Mouse (Mus musculus) kidney, postnatal 4 days (tissue): Measurements from ENCODE around the gene Bri3bp.

Experiments
- DNase-seq, 2 experiments: peaks; one replicate each; pipeline ENCODE4 v3.0.0; 2021; ENCODE audit warnings: mixed read lengths in 2 of 2

Bri3bp gene

DNA sequence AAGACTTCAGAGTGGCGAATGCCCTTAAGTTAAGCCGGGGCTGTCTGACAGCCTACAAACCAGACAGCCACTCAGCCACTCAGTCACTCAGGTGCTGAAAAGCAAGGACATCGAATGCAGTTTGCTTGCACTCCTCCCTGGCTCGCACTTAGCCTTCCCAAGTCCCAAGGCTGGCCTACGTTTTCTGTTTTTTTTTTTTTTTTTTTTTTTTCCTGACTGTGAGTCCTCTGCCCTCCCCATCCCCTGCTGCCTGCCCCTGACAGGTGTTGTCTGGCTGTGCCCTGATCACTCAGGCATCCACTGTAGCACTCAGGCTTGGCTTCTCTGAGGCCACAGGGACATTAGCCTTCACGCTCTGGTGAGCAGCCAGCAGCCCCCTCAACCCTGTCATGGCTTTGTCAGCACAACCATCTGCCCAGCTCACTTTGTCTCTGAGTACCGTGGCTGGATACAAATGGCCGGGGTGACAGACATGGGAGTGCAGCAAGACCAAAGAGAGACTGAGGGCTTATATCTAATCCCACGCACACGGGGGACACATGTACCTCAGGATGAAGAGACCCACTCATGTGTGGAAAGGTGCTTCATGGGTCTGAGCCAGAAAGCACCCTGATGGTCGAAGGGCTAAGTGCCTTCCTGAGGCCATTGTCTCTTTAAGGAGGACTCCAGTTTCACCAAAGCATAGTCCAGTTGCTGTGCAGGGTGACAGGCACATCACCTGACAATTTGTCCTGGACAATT, 46.2 kb downstream of the Bri3bp start:
- DNase-seq, result peak; percentile 74 to 86

- DNase-seq, result peak; percentile 53 to 73
Measured at GRCm38 (mm10) chr5:125488116-125488455, 46.7 kb downstream of the Bri3bp start.

GRCm38 (mm10) chr5:125488953-125489352, 47.6 kb downstream of the Bri3bp start:
- peak in 1 of 2 experiments; percentile 24 for DNase-seq

DNA sequence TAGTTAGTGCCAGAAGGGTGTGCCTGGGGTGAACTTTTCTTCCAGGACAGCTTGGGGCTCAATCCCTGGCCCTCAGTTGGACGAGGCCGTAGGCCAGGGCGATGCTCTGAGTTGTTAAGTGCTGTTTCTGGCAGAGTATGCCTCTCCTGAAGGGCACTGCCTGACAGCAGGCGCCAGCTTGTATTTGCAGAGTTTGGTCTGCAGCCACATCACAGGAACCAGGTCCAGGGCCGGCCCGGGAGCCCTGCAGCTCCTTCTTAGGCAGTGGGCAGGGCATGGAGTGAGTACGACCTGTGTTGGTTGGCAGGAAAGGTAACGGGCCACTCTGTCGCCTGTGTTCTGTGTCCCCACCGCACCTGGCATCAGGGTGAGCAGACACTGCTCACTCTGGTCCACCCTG, 49.7 kb downstream of the Bri3bp start:
- no peak for DNase-seq

DNA sequence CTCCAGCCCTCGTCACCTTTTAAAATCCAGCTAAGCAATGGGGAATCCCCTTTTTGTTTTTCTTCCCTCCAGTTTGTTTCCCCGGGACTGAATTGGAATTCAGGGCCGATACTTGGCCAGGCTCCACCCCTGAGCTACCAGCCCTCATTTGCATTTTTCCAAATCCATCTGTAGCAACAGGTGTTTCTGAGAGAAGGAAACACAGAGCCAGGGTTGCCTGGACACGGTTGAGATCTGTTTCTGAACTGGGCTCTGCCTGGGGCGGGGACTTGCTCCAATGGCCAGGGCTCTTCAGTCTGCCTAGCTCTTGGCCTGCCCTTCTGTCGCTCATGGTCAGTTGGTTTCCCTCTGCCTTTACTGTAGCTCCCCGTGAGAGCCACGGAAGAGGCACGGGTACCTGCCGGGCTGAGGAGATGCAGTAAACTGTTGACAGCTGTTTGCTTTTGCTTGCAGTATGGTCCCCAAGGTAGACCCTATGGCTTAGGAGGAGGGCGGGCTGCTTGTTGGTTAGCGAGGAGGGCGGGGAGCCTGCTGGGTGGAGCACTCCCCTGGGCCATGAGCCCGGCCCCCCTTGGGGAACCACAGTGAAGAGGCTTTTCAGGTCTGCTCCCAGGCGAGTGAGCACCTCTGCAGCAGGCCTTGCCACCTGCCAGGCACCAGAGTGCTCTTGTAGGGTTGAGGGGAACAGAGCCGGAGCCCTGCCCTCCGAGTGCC, 51.2 kb downstream of the Bri3bp start:
- no peak for DNase-seq

DNA sequence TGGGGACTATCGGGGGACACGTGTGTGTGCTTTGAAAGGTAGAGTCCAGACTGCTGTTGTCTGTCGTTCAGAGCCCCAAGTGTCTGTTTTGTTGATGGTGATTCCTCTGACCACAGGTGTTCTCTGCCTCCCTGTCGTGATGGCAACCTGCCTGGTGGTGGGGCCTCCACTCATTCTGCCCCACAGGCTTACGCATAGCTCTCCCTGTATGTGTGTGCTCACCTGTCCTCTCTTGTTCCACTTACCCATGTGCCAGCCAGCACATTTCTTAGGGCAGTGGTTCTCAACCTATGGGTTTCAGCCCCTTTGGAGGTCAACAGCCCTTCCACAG, 51.7 kb downstream of the Bri3bp start:
- DNase-seq, result no peak

GRCm38 (mm10) chr5:125495655-125496054, 54.3 kb downstream of the Bri3bp start:
- DNase-seq, result no peak

GRCm38 (mm10) chr5:125497821-125498600, 56.6 kb downstream of the Bri3bp start:
- DNase-seq, result peak; percentile 78 to 84

GRCm38 (mm10) chr5:125501505-125501904, 60.1 kb downstream of the Bri3bp start:
- DNase-seq, result no peak

DNA sequence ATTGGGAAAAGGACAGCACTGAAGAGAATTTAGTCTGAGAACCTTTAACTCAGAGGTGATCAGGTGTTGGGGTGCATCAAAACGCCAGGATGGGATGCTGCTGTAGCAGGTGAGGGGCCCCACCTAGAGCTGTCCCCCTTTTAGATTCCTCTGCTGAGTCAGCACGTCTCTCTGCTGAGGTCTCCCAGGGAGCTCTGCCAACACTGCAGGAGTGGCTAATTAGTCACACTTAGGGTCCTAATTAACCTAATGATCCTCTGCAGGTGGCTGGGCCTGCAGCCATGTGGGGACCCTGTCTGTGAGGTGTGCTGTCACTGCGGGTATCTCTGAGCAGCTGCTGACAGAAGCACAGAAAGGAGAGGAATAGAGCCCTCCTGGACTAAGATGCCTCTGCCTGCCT, 60.8 kb downstream of the Bri3bp start:
- no peak for DNase-seq

DNA sequence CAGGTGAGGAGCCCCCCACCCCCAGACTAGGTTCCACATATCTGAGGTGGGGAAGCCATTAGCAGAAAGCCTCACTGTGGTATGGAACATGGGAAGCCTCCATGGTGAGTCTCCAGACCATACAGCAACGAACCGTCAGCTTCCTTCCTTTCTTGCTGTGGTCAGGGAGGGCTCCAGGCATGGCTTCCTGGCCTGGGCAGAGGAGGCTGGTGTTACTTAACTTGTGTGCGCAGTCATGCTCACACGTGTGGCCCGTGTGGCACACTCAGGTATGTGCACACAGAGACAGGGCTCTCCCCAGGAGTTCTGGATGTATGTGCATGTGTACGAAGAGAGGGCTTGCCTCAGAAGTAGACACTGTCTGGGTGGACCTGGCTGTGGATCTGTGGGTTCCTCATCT, 62.3 kb downstream of the Bri3bp start:
- no peak for DNase-seq

- DNase-seq, result peak; percentile 53 to 72
Measured at GRCm38 (mm10) chr5:125504692-125505091, 63.3 kb downstream of the Bri3bp start.

- DNase-seq, result peak in 1 of 2 experiments; percentile 37
Measured at GRCm38 (mm10) chr5:125505968-125506367, 64.6 kb downstream of the Bri3bp start.

DNA sequence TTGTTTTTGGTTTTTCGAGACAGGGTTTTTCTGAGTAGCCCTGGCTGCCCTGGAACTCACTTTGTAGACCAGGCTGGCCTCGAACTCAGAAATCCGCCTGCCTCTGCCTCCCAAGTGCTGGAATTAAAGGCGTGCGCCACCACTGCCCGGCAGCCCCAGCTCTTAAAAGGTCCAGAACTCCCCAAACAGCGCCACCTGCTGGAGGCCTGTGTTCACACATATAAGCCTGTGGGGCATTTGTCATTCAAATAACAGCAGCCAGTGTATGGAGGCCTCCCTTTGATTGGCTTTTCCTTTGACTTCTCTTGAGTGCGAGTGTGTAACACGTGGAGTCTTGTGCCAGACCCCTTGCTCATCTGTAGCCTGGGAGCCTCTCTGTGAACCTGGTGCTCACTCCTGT, 66.2 kb downstream of the Bri3bp start:
- peak; percentile 34 to 37 for DNase-seq

GRCm38 (mm10) chr5:125508006-125508405, 66.6 kb downstream of the Bri3bp start:
- no peak for DNase-seq

DNA sequence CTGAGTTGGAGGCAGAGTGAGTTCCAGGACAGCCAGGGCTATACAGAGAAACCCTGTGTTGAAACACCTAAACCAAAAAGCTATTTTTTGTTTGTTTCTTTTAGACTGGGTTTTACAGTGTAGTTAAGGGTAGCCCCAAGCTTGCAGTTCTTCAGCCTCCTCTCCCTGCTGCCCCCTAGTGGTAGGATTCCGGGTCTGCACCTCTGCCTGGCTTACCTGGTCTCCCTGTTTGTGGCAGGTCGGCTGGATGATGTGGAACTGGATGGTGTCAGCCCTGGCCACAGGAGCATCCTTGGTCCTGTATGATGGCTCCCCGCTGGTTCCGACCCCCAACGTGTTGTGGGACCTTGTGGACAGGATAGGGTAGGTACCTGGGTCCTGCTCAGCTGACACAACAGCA, 68.2 kb downstream of the Bri3bp start:
- DNase-seq, result peak; percentile 64 to 68
